Mouse (Mus musculus) bone marrow macrophage, adult 2 months (primary cell): ENCODE results near the gene Epha10. TPM values are rescaled to one million over a fixed set of nuclear protein-coding genes. Genes with fewer than 3 reads are reported as not detected.
"Not testable (repeated sequence)": the region's sequence is repeated elsewhere in the genome, so short reads cannot be mapped to it uniquely, and the experiment has no call there.

ENCODE experiments used
- H3K27ac ChIP-seq: 2 replicates; pipeline ENCODE4 v1.5.1; 2012; ENCODE audit warnings: low read depth, low read length; ENCODE audit not compliant: insufficient read depth
- H3K4me1 ChIP-seq: 2 replicates; pipeline ENCODE4 v1.6.1; 2012; ENCODE audit warnings: low read length; ENCODE audit not compliant: control insufficient read depth, insufficient read depth
- H3K4me3 ChIP-seq: 2 replicates; pipeline ENCODE4 v1.5.1; 2012; ENCODE audit warnings: mild to moderate bottlenecking, low read length, moderate library complexity; ENCODE audit not compliant: insufficient read depth
- CTCF ChIP-seq: IDR thresholded peaks from 2 replicates; pipeline ENCODE4 v1.5.1; 2012; ENCODE audit warnings: low read depth, mild to moderate bottlenecking, low read length, moderate library complexity
- POLR2A ChIP-seq: IDR thresholded peaks from 2 replicates; pipeline ENCODE4 v1.6.1; 2012; ENCODE audit warnings: mild to moderate bottlenecking, low read depth, low read length, borderline replicate concordance
- polyA plus RNA-seq: library from polyadenylated mRNA; stranded (reverse); fragments of >200 nt; gene quantifications from 2 replicates; pipeline ENCODE4 v1.2.4, GENCODE M21; 2012; ENCODE audit not compliant: missing spikeins, insufficient read depth, insufficient read length

The Epha10 gene
- polyA plus RNA-seq, 1 experiment: not detected

GRCm38 (mm10) chr4:124893769-124894168, 13.1 kb downstream of the Epha10 start:
- Histone ChIP-seq H3K4me1 (no peaks in the 10 kb centered on the region), H3K27ac (no peak overlapping the region), H3K4me3 (no peak overlapping the region)
- TF ChIP-seq CTCF (no peak), POLR2A (no peak)

- H3K4me1 ChIP-seq: no peaks in the 10 kb centered on the region
- peak overlapping the region; percentile 50 for H3K4me3 ChIP-seq
- no peak overlapping the region for H3K27ac ChIP-seq
- TF ChIP-seq CTCF: no peak
- TF ChIP-seq POLR2A: no peak
Measured at GRCm38 (mm10) chr4:124894508-124895428, 14.1 kb downstream of the Epha10 start.

- TF ChIP-seq POLR2A (no peak), CTCF (no peak)
- no peak overlapping the region for H3K27ac ChIP-seq
Measured at GRCm38 (mm10) chr4:124898428-124898827, 17.7 kb downstream of the Epha10 start.

GRCm38 (mm10) chr4:124899906-124900305, 19.2 kb downstream of the Epha10 start:
- TF ChIP-seq CTCF (no peak), POLR2A (no peak)
- no peak overlapping the region for H3K27ac ChIP-seq
- no peak overlapping the region for H3K4me3 ChIP-seq
- no peaks in the 10 kb centered on the region for H3K4me1 ChIP-seq

More at GRCm38 (mm10) chr4:124898428-124898827, 17.7 kb downstream of the Epha10 start:
- H3K4me1 ChIP-seq: no peaks in the 10 kb centered on the region
- no peak overlapping the region for H3K4me3 ChIP-seq

GRCm38 (mm10) chr4:124905417-124905816, 24.7 kb downstream of the Epha10 start:
- Histone ChIP-seq H3K4me3 (no peak overlapping the region), H3K27ac (no peak overlapping the region), H3K4me1 (peaks cover 4% of the 10 kb centered on the region)
- peak; percentile 24; the same call in 1 of the 2 replicates for TF ChIP-seq CTCF
- TF ChIP-seq POLR2A: no peak

- Histone ChIP-seq H3K27ac (no peak overlapping the region), H3K4me1 (peaks cover 4% of the 10 kb centered on the region), H3K4me3 (no peak overlapping the region)
- no peak for TF ChIP-seq POLR2A
- TF ChIP-seq CTCF: no peak
Measured at GRCm38 (mm10) chr4:124905971-124906822, 25.5 kb downstream of the Epha10 start.

- no peak overlapping the region for H3K4me3 ChIP-seq
- TF ChIP-seq CTCF: no peak
- H3K27ac ChIP-seq: no peak overlapping the region
- H3K4me1 ChIP-seq: peaks cover 26% of the 10 kb centered on the region
Measured at GRCm38 (mm10) chr4:124928102-124928501, 47.4 kb downstream of the Epha10 start.

- 0 out of 2 replicates have a peak, but pooled peaks have one; percentile 12 for TF ChIP-seq CTCF
- no peak for TF ChIP-seq POLR2A
- H3K4me1 ChIP-seq: peaks cover 7% of the 10 kb centered on the region
- H3K4me3 ChIP-seq: peak within 1 kb of the TSS; percentile 93
- peak within 1 kb of the TSS; percentile 30; the same call in 1 of the 2 replicates for H3K27ac ChIP-seq
Measured at GRCm38 (mm10) chr4:124936613-124937471, 56.1 kb downstream of the Epha10 start, which contains the start of gene 9930104L06Rik. Gene 9930104L06Rik, plus strand, starts transcription at chr4:124937048.

GRCm38 (mm10) chr4:124939211-124939610, 58.5 kb downstream of the Epha10 start, which contains the start of gene Cdca8:
Gene Cdca8, minus strand, starts transcription at chr4:124939311.
- H3K27ac ChIP-seq, H3K4me1 ChIP-seq: not testable (repeated sequence)
- H3K4me3 ChIP-seq: 0 out of 2 replicates have a peak within 1 kb of the TSS, but pooled peaks have one; percentile 10
